Mouse (Mus musculus) gonadal fat pad, adult 2 months (tissue): ENCODE data around the gene Gfer. TPM values are rescaled to one million over a fixed set of nuclear protein-coding genes. Genes with fewer than 3 reads are reported as not detected.

Source experiments
- DNase-seq: peaks from one replicate; pipeline ENCODE4 v3.0.0-alpha.2; 2012; ENCODE audit warnings: low read depth
- polyA plus RNA-seq: library from polyadenylated mRNA; depleted of rRNA; stranded (reverse); fragments of >200 nt; gene quantifications from 2 replicates; pipeline ENCODE4 v1.2.3, GENCODE M21; 2012; rRNA removed

Gene Gfer
- polyA plus RNA-seq, 1 experiment = 27.6 TPM

DNA sequence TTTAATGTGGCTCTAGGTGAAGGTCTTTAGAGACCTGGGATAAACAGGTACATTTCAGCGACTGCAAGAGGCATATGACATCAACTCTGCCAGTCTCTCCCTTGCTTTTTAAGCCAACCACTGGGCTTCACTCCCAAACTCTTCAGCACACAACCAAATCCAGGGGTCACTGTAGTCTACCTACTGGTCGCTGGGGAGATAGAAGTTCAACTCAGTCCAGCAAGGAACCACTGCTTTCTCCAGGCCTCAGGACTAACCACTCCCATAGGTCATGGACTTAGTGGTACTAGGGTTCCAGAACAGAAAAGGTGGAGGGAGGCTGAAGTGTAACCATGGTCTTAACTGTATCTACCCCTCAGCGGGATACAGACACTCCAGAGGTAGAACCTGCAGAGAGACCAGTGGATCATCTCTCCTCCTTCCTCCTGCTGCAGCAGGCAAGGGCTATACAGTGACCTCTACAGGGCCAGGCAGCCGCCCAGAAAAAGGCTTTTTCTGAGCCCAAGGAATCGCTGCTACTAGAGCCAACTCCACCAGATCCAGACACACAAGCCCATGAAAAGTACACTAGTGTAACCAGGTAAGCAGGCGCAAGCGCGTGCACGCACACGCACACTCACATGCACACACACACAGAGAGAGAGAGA, 47.1 kb downstream of the Gfer start:
- no peak for DNase-seq

DNA sequence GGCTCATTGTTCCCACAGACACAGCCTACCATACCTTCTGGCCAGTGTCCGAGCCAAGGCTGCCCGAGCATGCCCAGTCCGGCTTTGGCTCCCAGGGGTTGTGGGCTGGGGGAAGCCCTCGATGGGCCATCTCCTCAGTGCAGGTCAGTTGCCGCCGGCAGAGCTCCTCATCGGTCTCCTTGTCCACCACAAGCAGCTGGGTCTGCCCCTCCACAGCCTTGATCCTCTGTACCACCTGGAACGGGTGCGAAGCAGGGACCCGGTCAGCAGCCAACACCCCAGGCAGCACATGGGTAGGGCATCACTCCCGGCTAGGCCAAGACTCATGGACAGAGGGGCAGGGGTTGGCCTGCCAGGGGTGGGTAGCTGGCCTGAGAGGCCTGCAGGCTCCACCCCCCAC, 48.5 kb downstream of the Gfer start:
- no peak for DNase-seq

DNA sequence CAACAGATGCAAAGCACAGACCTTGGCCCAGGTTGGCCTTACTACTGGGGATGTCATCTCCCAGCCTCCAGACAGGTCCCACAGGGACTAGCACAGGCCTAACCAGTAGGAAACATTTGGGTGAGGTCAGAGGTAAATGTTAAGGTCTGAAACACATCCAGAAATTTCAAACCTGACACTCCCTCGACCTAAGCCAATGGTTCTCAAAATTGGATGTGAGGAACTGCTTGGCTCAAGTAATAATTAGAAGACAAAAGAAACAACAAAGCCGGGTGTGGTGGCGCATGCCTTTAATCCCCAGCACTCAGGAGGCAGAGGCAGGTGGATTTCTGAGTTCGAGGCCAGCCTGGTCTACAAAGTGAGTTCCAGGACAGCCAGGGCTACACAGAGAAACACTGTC, 49.6 kb downstream of the Gfer start:
- DNase-seq = no peak

DNA sequence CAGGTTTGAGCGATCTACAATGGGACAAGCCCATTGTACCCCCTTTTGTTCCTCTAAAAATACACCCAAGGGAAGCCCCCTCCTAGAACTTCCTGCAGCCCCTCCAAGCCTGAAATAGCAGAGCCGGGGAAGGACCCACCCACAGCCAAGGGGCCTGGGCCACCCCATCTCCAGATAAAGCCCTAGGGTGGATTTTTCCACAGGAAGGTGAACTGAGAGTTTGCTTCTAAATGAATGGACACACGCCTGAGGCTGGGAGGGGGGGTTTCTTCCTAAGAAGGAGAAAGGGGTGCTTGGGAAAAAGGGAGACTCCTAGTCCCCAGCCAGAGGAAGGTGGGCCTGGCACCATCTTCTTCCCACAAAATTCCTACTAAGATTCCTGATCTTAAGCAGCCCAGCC, 50.0 kb downstream of the Gfer start:
- no peak for DNase-seq

DNA sequence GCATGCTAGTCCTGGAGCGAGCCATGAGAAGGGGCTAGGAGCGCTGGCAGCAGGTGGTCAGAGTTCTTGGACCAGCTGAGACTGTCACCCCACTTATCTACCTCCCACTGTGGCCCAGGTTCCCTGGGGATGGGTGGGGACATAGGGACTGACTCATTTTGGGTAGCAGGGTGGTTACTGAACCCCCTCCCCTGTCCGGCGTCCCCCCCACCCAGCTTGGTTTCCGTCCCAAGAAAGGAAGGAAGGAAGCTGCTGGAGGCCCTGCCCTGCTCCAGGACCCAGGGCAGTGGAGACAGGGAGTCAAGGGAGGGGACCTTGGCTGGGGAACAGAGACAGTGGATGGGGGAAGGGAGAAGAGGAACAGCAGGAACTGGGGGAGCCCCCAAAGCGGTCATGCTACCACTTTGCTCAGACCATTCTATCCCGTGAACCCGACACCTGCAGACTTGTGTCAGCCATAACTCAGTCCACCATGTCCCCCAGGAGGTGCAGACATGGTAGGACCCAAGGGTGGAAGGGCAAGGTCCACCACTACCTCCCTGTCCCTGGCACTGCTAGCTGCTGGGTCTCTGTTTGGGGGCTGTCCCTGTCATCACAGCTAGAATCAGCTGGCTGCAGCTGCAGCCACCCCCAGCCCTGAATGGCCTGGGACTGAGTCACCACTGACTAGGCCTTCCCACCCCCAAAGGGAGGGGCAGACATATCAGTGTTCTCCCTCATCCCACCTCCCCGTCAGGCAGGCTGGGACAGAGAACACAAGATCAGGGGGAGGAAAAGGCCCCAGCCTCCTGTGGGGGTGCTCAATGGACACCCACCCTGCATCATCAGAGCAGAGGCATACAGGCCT, 50.9 kb downstream of the Gfer start:
- no peak for DNase-seq

DNA sequence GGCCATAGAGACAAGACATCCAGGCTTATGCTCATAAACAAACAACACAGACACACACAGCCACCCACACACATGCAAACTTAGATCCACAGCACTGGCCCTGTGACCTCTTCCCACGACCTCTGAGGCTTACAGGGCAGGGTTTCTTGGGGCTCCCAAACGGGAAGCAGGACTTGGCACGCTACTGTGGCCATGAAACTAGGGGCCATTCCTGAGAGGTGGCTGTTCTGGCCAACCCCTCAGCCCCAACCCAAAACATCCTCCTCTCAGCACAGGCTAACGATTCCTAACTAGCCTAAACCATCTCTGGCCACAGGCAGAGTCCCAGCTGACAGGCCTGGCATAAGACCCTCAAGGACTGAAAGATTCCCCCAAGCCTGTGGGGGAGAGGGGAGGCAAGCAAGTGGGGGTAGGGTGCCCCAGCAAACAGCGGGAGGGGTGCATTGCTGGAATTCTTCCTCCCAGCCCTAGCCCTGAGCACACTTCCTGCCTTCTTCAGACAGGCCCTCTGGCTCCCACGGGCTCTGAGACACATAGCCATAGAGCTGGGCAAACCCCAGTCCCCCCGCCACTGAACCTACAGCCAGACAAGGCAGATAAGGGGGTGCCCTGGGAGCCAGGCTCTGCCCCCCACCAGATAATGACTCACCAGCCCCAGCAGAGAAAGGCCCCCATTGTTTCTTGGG, 51.8 kb downstream of the Gfer start:
- DNase-seq = no peak

Other genes with a start within 250 kb of the Gfer start
- gene E4f1, start 225.8 kb downstream of the Gfer start, polyA plus RNA-seq = 89.7 and 102 TPM in 2 replicates
- 100 and 123 TPM in 2 replicates for gene Pgp, start 225.8 kb downstream of the Gfer start, polyA plus RNA-seq
- gene Bricd5, start 222.3 kb downstream of the Gfer start, polyA plus RNA-seq = 4.7 and 5.4 TPM in 2 replicates
- 41.4 and 44.0 TPM in 2 replicates for gene Mlst8, start 217.1 kb downstream of the Gfer start, polyA plus RNA-seq
- 1.7 and 2.1 TPM in 2 replicates for gene Caskin1, start 207.6 kb downstream of the Gfer start, polyA plus RNA-seq
- gene Traf7, start 168.2 kb downstream of the Gfer start, polyA plus RNA-seq = 169 and 195 TPM in 2 replicates
- 48.5 and 59.7 TPM in 2 replicates for gene Rab26, start 161.9 kb downstream of the Gfer start, polyA plus RNA-seq
- 70.0 and 75.7 TPM in 2 replicates for gene Pkd1, start 146.3 kb downstream of the Gfer start, polyA plus RNA-seq
- gene Tsc2, start 63.5 kb downstream of the Gfer start, polyA plus RNA-seq = 133 and 141 TPM in 2 replicates
- 15.2 and 16.4 TPM in 2 replicates for gene Nthl1, start 63.5 kb downstream of the Gfer start, polyA plus RNA-seq
- gene Slc9a3r2, start 45.8 kb downstream of the Gfer start, polyA plus RNA-seq = 61.6 and 83.0 TPM in 2 replicates
- gene Npw, start 37.7 kb downstream of the Gfer start, polyA plus RNA-seq = not detected in 2 replicates
- 51.3 and 56.6 TPM in 2 replicates for gene Zfp598, start 26.5 kb downstream of the Gfer start, polyA plus RNA-seq
- 0.18 and 0.23 TPM in 2 replicates for gene Syngr3, start 6.2 kb downstream of the Gfer start, polyA plus RNA-seq
- 6.2 and 7.1 TPM in 2 replicates for gene Noxo1, start 78 bp upstream of the Gfer start, polyA plus RNA-seq
- 44.4 and 61.9 TPM in 2 replicates for gene Tbl3, start 11.5 kb upstream of the Gfer start, polyA plus RNA-seq
- 2.3 and 3.4 TPM in 2 replicates for gene Rnf151, start 21.9 kb upstream of the Gfer start, polyA plus RNA-seq
- gene Rps2, start 22.0 kb upstream of the Gfer start, polyA plus RNA-seq = 2,300 and 2,553 TPM in 2 replicates
- 370 and 426 TPM in 2 replicates for gene Ndufb10, start 28.3 kb upstream of the Gfer start, polyA plus RNA-seq
- gene Rpl3l, start 31.7 kb upstream of the Gfer start, polyA plus RNA-seq = 31.1 and 36.7 TPM in 2 replicates
- 112 and 152 TPM in 2 replicates for gene Msrb1, start 40.5 kb upstream of the Gfer start, polyA plus RNA-seq
- 26.1 and 35.8 TPM in 2 replicates for gene Hs3st6, start 56.8 kb upstream of the Gfer start, polyA plus RNA-seq
- 0.06 and 0.16 TPM in 2 replicates for gene Meiob, start 108.1 kb upstream of the Gfer start, polyA plus RNA-seq
- 134 and 172 TPM in 2 replicates for gene Hagh, start 144.0 kb upstream of the Gfer start, polyA plus RNA-seq
- 12.6 and 13.1 TPM in 2 replicates for gene Fahd1, start 154.2 kb upstream of the Gfer start, polyA plus RNA-seq
- gene Igfals, start 169.8 kb upstream of the Gfer start, polyA plus RNA-seq = 18.9 and 70.3 TPM in 2 replicates
- gene Nubp2, start 190.2 kb upstream of the Gfer start, polyA plus RNA-seq = 31.3 and 31.7 TPM in 2 replicates
- gene Spsb3, start 190.5 kb upstream of the Gfer start, polyA plus RNA-seq = 67.0 and 77.8 TPM in 2 replicates
- gene Eme2, start 198.9 kb upstream of the Gfer start, polyA plus RNA-seq = 70.6 and 72.3 TPM in 2 replicates
- gene Mrps34, start 199.0 kb upstream of the Gfer start, polyA plus RNA-seq = 142 and 181 TPM in 2 replicates
- gene Nme3, start 200.3 kb upstream of the Gfer start, polyA plus RNA-seq = 76.6 and 85.3 TPM in 2 replicates
- gene Mapk8ip3, start 240.8 kb upstream of the Gfer start, polyA plus RNA-seq = 75.0 and 90.0 TPM in 2 replicates